In the genomic region with DNA sequence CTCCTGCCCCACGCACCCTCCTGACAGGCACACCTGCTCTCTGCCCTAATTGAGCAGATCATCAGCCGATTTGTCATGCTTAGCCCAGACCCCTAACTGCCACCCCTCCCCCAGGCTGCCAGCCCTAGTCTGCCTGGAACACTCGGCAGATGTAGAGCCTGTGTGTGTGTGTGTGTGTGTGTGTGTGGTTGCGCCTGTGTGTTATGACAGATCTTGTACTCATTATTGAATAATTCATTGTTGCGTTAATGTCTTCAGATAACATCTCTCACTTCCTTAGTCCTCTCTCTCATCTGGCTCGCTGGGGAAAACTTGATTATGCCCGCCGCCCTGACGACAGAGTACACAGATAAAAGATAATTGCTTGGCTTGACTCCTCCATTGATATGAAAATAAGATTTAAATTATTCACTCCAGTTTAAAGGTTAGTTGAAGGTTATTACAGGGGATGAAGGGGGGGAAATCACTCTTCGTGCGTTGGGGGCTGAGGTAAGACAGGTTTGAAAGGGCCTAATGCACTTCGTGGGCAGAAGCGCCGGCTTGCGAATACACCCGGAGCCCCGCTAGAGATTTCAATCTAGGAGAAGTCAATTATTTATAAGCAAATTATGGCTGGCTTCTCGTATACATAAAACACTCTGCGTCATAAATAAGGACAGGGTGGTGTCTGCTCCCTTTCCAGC, we compare ENCODE assay signal across 9 mouse cellular contexts.
DNase-seq lines count a peak whose midpoint lies in the region; ATAC-seq and TF ChIP-seq lines count a peak whose summit lies in the region.
"Had no signal": no experiment of that assay in that cellular context is flagged by ENCODE, and none has a peak within 500 bp of the region (broad histone marks: within the 10 kb centered on the region; RNA-seq: fewer than 3 reads in every experiment).

No protein-coding gene starts in this region.

- no peaks in the 10 kb centered on the region for H3K9me3 ChIP-seq in embryonic facial prominence, embryonic 13.5 days
- H3K9me3 ChIP-seq in liver, postnatal 0 days (ENCODE audit: low read length), result no peaks in the 10 kb centered on the region

- peaks cover 12% of the 10 kb centered on the region for H3K4me1 ChIP-seq in embryonic facial prominence, embryonic 13.5 days
- H3K4me1 ChIP-seq in liver, postnatal 0 days (ENCODE audit: insufficient read depth), result peaks cover 7% of the 10 kb centered on the region

- ATAC-seq in embryonic facial prominence, embryonic 13.5 days (ENCODE audit: insufficient number of reproducible peaks, insufficient read depth, low FRiP score, low TSS enrichment, low read depth), result peak; percentile 52; the same call in 1 of the 2 replicates
- no peak for ATAC-seq in liver, postnatal 0 days

- TF ChIP-seq CTCF in liver, postnatal 0 days (IDR thresholded peaks at IDR 0.05; ENCODE audit: low read depth), result no peak

- no peak overlapping the region for H3K27ac ChIP-seq in embryonic facial prominence, embryonic 13.5 days
- H3K27ac ChIP-seq in liver, postnatal 0 days (ENCODE audit: low read depth), result no peak overlapping the region

- 41% methylated on average over 19 of the region's 19 CpGs for WGBS in embryonic facial prominence, embryonic 13.5 days
- 62% methylated on average over 19 of the region's 19 CpGs for WGBS in liver, postnatal 0 days (ENCODE audit: insufficient replicate concordance)

- DNase-seq in kidney, postnatal 4 days, result peak; percentile 22 to 35
- DNase-seq in kidney, postnatal 36 days, result no peak
- DNase-seq in layer of hippocampus, postnatal 10 days (ENCODE audit: low spot score in 2 of 2), result peak; percentile 72 to 75
- peak; percentile 75 for DNase-seq in neural tube, embryonic 10.5 days (ENCODE audit: extremely low spot score, low spot score)
- DNase-seq in adrenal gland, adult 8-10 months, result no peak
- no peak for DNase-seq in heart, postnatal 10 days
- DNase-seq in liver, postnatal 0 days, result no peak

- no peaks in the 10 kb centered on the region for H3K36me3 ChIP-seq in embryonic facial prominence, embryonic 13.5 days
- no peaks in the 10 kb centered on the region for H3K36me3 ChIP-seq in liver, postnatal 0 days (replicated peaks; ENCODE audit: insufficient read depth, low read length)

- no peak overlapping the region for H3K9ac ChIP-seq in embryonic facial prominence, embryonic 13.5 days
- H3K9ac ChIP-seq in liver, postnatal 0 days (replicated peaks), result no peak overlapping the region

- peaks cover 68% of the 10 kb centered on the region for H3K27me3 ChIP-seq in embryonic facial prominence, embryonic 13.5 days
- H3K27me3 ChIP-seq in liver, postnatal 0 days (ENCODE audit: insufficient read depth, low read length), result no peaks in the 10 kb centered on the region

- H3K4me2 ChIP-seq in embryonic facial prominence, embryonic 13.5 days, result peak overlapping the region; percentile 42; the same call in 1 of the 2 replicates
- H3K4me2 ChIP-seq in liver, postnatal 0 days (ENCODE audit: low read depth, low read length), result no peak overlapping the region

- no peak overlapping the region for H3K4me3 ChIP-seq in embryonic facial prominence, embryonic 13.5 days
- no peak overlapping the region for H3K4me3 ChIP-seq in liver, postnatal 0 days (ENCODE audit: low read depth, low read length)
- H3K4me3 ChIP-seq: myocyte had no signal

- intact Hi-C loops in heart, postnatal 10 days (cut with DNase I), result no loop called here

- TF ChIP-seq EP300 in liver, postnatal 0 days (IDR thresholded peaks at IDR 0.05; ENCODE audit: low read depth), result no peak

Comparison
In these comparisons a context has a peak if more than half of its experiments do, and no peak if none do; other contexts are left out.
1. DNase-seq: peak in kidney, postnatal 4 days (2 of 2), layer of hippocampus, postnatal 10 days (2 of 2) and neural tube, embryonic 10.5 days (single experiment); none in kidney, postnatal 36 days (0 of 2), adrenal gland, adult 8-10 months (single experiment), heart, postnatal 10 days (0 of 2) and liver, postnatal 0 days (single experiment).